ENCODE assay signal across 12 mouse cellular contexts in the genomic region with DNA sequence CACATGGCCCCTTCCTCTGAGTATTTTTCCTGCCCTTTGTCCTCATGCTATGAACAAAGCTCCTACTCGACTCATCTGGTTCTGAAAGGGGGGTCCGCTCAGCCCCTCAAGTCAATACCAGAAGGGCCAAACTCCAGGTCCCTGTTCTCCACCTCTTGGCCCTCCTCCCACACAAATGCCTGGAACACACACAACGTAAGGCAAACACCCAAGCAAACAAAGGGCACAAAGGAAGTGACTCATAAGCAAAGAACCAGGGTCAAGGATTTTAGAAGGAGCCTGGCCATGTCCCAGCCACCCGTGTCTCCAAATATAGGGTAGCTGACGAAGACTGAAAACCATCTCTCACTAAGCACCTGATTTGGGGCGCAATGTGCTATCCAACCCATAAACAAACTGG. TPM values are rescaled to one million over a fixed set of nuclear protein-coding genes. Genes with fewer than 3 reads are reported as not detected.
DNase-seq lines count a peak whose midpoint lies in the region.
"Had no signal": no experiment of that assay in that cellular context is flagged by ENCODE, and none has a peak within 500 bp of the region (broad histone marks: within the 10 kb centered on the region; RNA-seq: fewer than 3 reads in every experiment).

No protein-coding gene starts in this region.

- DNase-seq in adrenal gland, adult (ENCODE audit: inconsistent age in 2 of 2, low spot score in 1 of 2): peak; percentile 50 to 77
- DNase-seq in adrenal gland, postnatal 10 days: no peak
- peak; percentile 21 for DNase-seq in urinary bladder, adult 2 months (ENCODE audit: low spot score)
- no peak for DNase-seq in urinary bladder, adult 18-20 months (ENCODE audit: low spot score in 2 of 2)
- DNase-seq in lung, postnatal 14 days: peak; percentile 48
- no peak for DNase-seq in retina, postnatal 1 day
- DNase-seq in spleen, postnatal 10 days (ENCODE audit: low spot score in 2 of 2): no peak
- no peak for DNase-seq in thymus, postnatal 10 days (ENCODE audit: low spot score in 2 of 2)
- DNase-seq: cerebellum, adult 8-10 months; kidney, postnatal 10 days; liver, embryonic 13.5 days had no signal

RNA-seq across cellular contexts. Expression of a gene that starts 19.6 kb away (rescaled TPM):
- 10 to 100 TPM; 10.1 to 10.6 TPM for total RNA-seq in adrenal gland, postnatal 10 days (2021)
- 19.5 and 21.2 TPM in 2 replicates for polyA plus RNA-seq in urinary bladder, adult 2 months (2012; rRNA removed)
- total RNA-seq: granulocyte monocyte progenitor cell, adult 5-6 weeks had no signal

Comparison
In these comparisons a context has a peak if more than half of its experiments do, and no peak if none do; other contexts are left out.
1. DNase-seq: peak in adrenal gland, adult (2 of 2), urinary bladder, adult 2 months (single experiment) and lung, postnatal 14 days (single experiment); none in adrenal gland, postnatal 10 days (single experiment), urinary bladder, adult 18-20 months (0 of 2), retina, postnatal 1 day (single experiment), spleen, postnatal 10 days (0 of 2) and thymus, postnatal 10 days (0 of 2).